Mouse (Mus musculus): ENCODE results near the gene Ttll1. TPM values are rescaled to one million over a fixed set of nuclear protein-coding genes. Genes with fewer than 3 reads are reported as not detected.

Gene Ttll1
- total and polyA plus RNA-seq, 2 experiments from 2014 or later, result 57.8 to 123 TPM

GRCm38 (mm10) chr15:83482645-83483224 lies 28.0 kb downstream of the Ttll1 start:
- peaks cover 30% of the 10 kb centered on the region for H3K36me3 ChIP-seq (ENCODE audit: insufficient read depth, low read length)
- no peak for ATAC-seq (ENCODE audit: low FRiP score)
- no peaks in the 10 kb centered on the region for H3K27me3 ChIP-seq (ENCODE audit: insufficient read depth, low read length)
- no peak overlapping the region for H3K4me3 ChIP-seq (ENCODE audit: low read depth, low read length)
- WGBS, result 67% methylated on average over 8 of the region's 8 CpGs
- H3K9ac ChIP-seq (replicated peaks; ENCODE audit: low read length, poor library complexity, severe bottlenecking), result no peak overlapping the region
- no peak overlapping the region for H3K27ac ChIP-seq (ENCODE audit: low read depth, low read length)
- H3K4me2 ChIP-seq (ENCODE audit: low read depth, low read length, poor library complexity, severe bottlenecking), result no peak overlapping the region
- H3K9me3 ChIP-seq (ENCODE audit: low read length), result no peaks in the 10 kb centered on the region
- H3K4me1 ChIP-seq (ENCODE audit: insufficient read depth, low read length), result no peaks in the 10 kb centered on the region
- DNase-seq (ENCODE audit: low spot score), result peak; percentile 25
- TF ChIP-seq CTCF (IDR thresholded peaks at IDR 0.05), result no peak

GRCm38 (mm10) chr15:83481236-83481780 lies 29.4 kb downstream of the Ttll1 start:
- H3K4me3 ChIP-seq (ENCODE audit: low read depth, low read length), result no peak overlapping the region
- no peak overlapping the region for H3K9ac ChIP-seq (replicated peaks; ENCODE audit: low read length, poor library complexity, severe bottlenecking)
- WGBS, result 71% methylated on average over 10 of the region's 10 CpGs
- DNase-seq (ENCODE audit: low spot score) (no peak), ATAC-seq (ENCODE audit: low FRiP score) (no peak)
- H3K27ac ChIP-seq (ENCODE audit: low read depth, low read length), result no peak overlapping the region
- peaks cover 22% of the 10 kb centered on the region for H3K36me3 ChIP-seq (ENCODE audit: insufficient read depth, low read length)
- no peaks in the 10 kb centered on the region for H3K4me1 ChIP-seq (ENCODE audit: insufficient read depth, low read length)
- H3K4me2 ChIP-seq (ENCODE audit: low read depth, low read length, poor library complexity, severe bottlenecking), result no peak overlapping the region
- H3K27me3 ChIP-seq (ENCODE audit: insufficient read depth, low read length), result no peaks in the 10 kb centered on the region
- TF ChIP-seq CTCF (IDR thresholded peaks at IDR 0.05), result no peak
- no peaks in the 10 kb centered on the region for H3K9me3 ChIP-seq (ENCODE audit: low read length)

- Histone ChIP-seq H3K27ac (ENCODE audit: low read depth, low read length) (no peak overlapping the region), H3K4me3 (ENCODE audit: low read depth, low read length) (no peak overlapping the region), H3K4me1 (ENCODE audit: insufficient read depth, low read length) (no peaks in the 10 kb centered on the region), H3K4me2 (ENCODE audit: low read depth, low read length, poor library complexity, severe bottlenecking) (no peak overlapping the region), H3K36me3 (ENCODE audit: insufficient read depth, low read length) (peaks cover 13% of the 10 kb centered on the region; the same call in 1 of the 2 replicates), H3K9me3 (ENCODE audit: low read length) (no peaks in the 10 kb centered on the region), H3K9ac (replicated peaks; ENCODE audit: low read length, poor library complexity, severe bottlenecking) (no peak overlapping the region), H3K27me3 (ENCODE audit: insufficient read depth, low read length) (no peaks in the 10 kb centered on the region)
- no peak for TF ChIP-seq CTCF (IDR thresholded peaks at IDR 0.05)
- DNase-seq (ENCODE audit: low spot score), result no peak
- 92% methylated on average over 4 of the region's 4 CpGs for WGBS
- ATAC-seq (ENCODE audit: low FRiP score), result no peak
These were observed 30.9 kb downstream of the Ttll1 start for GRCm38 (mm10) chr15:83479818-83480217.

GRCm38 (mm10) chr15:83478096-83478495 lies 32.6 kb downstream of the Ttll1 start:
- no peak for TF ChIP-seq CTCF (IDR thresholded peaks at IDR 0.05)
- no peak overlapping the region for H3K9ac ChIP-seq (replicated peaks; ENCODE audit: low read length, poor library complexity, severe bottlenecking)
- ATAC-seq (ENCODE audit: low FRiP score) (no peak), DNase-seq (ENCODE audit: low spot score) (no peak)
- H3K4me3 ChIP-seq (ENCODE audit: low read depth, low read length), result no peak overlapping the region
- no peaks in the 10 kb centered on the region for H3K27me3 ChIP-seq (ENCODE audit: insufficient read depth, low read length)
- peaks cover 6% of the 10 kb centered on the region; the same call in 1 of the 2 replicates for H3K36me3 ChIP-seq (ENCODE audit: insufficient read depth, low read length)
- no peaks in the 10 kb centered on the region for H3K4me1 ChIP-seq (ENCODE audit: insufficient read depth, low read length)
- H3K27ac ChIP-seq (ENCODE audit: low read depth, low read length), result no peak overlapping the region
- no peak overlapping the region for H3K4me2 ChIP-seq (ENCODE audit: low read depth, low read length, poor library complexity, severe bottlenecking)
- H3K9me3 ChIP-seq (ENCODE audit: low read length), result no peaks in the 10 kb centered on the region
- 80% methylated on average over 3 of the region's 3 CpGs for WGBS

GRCm38 (mm10) chr15:83476593-83477273 lies 34.0 kb downstream of the Ttll1 start:
- Histone ChIP-seq H3K27me3 (ENCODE audit: insufficient read depth, low read length) (no peaks in the 10 kb centered on the region), H3K4me3 (ENCODE audit: low read depth, low read length) (no peak overlapping the region), H3K4me1 (ENCODE audit: insufficient read depth, low read length) (no peaks in the 10 kb centered on the region), H3K4me2 (ENCODE audit: low read depth, low read length, poor library complexity, severe bottlenecking) (no peak overlapping the region), H3K27ac (ENCODE audit: low read depth, low read length) (no peak overlapping the region), H3K36me3 (ENCODE audit: insufficient read depth, low read length) (no peaks in the 10 kb centered on the region), H3K9ac (replicated peaks; ENCODE audit: low read length, poor library complexity, severe bottlenecking) (no peak overlapping the region), H3K9me3 (ENCODE audit: low read length) (no peaks in the 10 kb centered on the region)
- TF ChIP-seq CTCF (IDR thresholded peaks at IDR 0.05), result no peak
- ATAC-seq (ENCODE audit: low FRiP score) (no peak), DNase-seq (ENCODE audit: low spot score) (no peak)
- WGBS, result 89% methylated on average over 12 of the region's 12 CpGs

- Histone ChIP-seq H3K9me3 (ENCODE audit: low read length) (no peaks in the 10 kb centered on the region), H3K4me1 (ENCODE audit: insufficient read depth, low read length) (no peaks in the 10 kb centered on the region), H3K36me3 (ENCODE audit: insufficient read depth, low read length) (no peaks in the 10 kb centered on the region), H3K27ac (ENCODE audit: low read depth, low read length) (no peak overlapping the region), H3K9ac (replicated peaks; ENCODE audit: low read length, poor library complexity, severe bottlenecking) (no peak overlapping the region), H3K27me3 (ENCODE audit: insufficient read depth, low read length) (no peaks in the 10 kb centered on the region), H3K4me2 (ENCODE audit: low read depth, low read length, poor library complexity, severe bottlenecking) (no peak overlapping the region), H3K4me3 (ENCODE audit: low read depth, low read length) (no peak overlapping the region)
- TF ChIP-seq CTCF (IDR thresholded peaks at IDR 0.05), result no peak
- 44% methylated on average over 5 of the region's 5 CpGs for WGBS
- DNase-seq (ENCODE audit: low spot score) (no peak), ATAC-seq (ENCODE audit: low FRiP score) (no peak)
These were observed 36.2 kb downstream of the Ttll1 start for GRCm38 (mm10) chr15:83474466-83474836.
